Mouse (Mus musculus) B cell, adult 62 days (primary cell): Measurements from ENCODE around the gene 1700092M07Rik. TPM values are rescaled to one million over a fixed set of nuclear protein-coding genes. Genes with fewer than 3 reads are reported as not detected.

ENCODE experiments used
- total RNA-seq: library from RNA; stranded (reverse); gene quantifications from 4 replicates; pipeline ENCODE4 v1.2.4, GENCODE M21; 2023

The 1700092M07Rik gene
- total RNA-seq: 3.0 to 7.4 TPM (median 4.7 TPM) in 4 replicates

DNA sequence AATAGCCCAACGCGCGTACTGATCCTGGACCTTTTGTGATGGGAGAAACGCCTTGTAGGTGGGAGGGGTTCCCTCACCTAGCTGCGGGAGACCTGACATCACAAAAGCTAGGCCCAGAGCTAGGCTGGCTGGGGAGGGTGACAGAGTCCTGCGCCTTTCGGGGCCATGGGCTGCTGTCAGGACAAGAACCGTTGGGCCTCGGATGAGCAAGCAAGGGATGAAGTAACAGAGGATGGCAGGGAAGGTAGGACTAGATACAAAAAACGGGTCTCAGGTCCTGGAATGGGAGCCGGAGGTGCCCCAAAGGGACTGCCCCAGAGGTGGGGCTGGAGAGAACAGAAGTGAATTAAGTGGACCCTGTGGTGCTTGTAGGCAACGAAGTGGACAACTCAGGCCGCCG is at the start of gene 1700092M07Rik:
Gene 1700092M07Rik, plus strand, starts transcription at position 116 of the 400 bp plus-strand sequence.

GRCm38 (mm10) chr19:8722907-8723573 is 17.5 kb upstream of the 1700092M07Rik start, which contains the start of gene Slc3a2:
Slc3a2 (minus strand) TSS chr19:8723369.

GRCm38 (mm10) chr19:8735389-8736159 is 4.9 kb upstream of the 1700092M07Rik start, which contains the start of gene Wdr74:
Wdr74 (plus strand) TSS chr19:8735827.

DNA sequence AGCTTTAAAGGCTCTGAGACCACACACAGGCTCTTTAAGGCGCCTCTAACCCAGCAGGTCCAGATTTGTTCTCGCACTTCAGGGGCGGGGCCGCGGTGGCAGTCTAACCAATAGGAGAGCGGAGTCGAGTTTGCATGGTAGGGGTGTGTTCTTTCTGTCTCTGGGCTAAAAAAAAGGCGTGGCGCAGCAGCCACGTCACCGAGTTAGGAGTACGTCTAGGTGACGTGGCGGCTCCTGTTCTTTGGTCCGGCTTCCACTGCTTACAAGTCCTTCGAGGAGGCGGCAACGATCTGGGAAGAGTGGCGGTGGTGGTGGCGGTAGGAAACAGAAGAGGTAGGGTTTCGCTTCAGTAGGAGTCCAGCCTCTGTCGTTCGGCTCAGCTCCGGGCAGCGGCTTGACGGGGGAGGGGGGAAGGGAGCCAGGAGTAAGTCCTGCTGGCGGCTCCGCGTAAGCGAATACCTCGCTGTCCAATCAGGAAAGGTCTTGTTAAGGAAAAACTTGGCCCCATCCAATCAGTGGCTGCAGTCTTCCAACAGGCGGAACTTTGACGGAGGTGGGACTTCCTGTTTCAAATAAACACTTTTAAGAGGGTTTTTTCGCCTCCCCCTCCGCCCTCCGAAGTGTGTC is 838 bp downstream of the 1700092M07Rik start, which contains the start of gene Stx5a:
Gene Stx5a, plus strand, starts transcription at position 171 of the 627 bp plus-strand sequence.

GRCm38 (mm10) chr19:8756635-8757387 is 16.3 kb downstream of the 1700092M07Rik start, which contains the start of gene Nxf1:
Nxf1 (plus strand) TSS chr19:8757073.

GRCm38 (mm10) chr19:8770567-8771270 is 30.2 kb downstream of the 1700092M07Rik start, which contains the start of gene Tmem223:
Tmem223 (plus strand) TSS chr19:8770996.

DNA sequence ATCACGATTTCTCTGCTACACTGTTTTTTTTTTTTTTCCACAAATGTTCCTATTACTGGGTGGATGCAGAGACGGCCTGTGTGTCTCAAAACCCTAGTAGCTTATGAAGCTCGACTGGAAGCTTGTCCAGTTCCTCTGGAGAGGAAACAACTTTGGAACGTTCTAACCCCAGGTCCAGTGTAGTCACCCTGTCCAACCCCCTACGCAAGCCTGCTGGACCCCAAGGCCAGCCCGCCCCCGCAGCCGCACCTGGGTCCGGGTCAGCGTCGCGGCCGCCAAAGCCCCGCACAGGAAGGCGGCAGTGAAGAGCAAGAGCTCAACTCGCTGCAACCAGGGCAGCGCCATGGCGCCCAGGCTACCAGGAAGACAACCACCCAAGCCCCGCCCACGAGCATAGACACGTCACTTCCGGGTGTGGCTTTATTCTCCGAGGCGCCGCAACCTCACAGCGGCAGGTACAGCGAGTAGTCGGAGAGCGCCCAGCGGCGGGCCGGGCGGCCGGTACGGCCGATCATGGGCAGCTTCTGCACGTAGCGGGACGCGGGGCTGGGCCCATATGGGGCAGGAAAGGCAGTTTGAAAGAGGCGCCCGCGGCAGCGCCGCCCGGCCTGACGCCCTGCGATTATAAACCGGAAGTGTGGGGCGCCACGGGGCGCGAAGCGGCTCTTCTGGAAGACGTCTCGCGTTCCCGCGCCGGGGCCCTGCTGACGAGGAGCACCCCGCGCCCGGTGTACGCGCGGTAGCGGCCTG is 33.7 kb downstream of the 1700092M07Rik start, which contains the start of gene Tmem179b:
Gene Tmem179b, minus strand, starts transcription at position 382 of the 750 bp plus-strand sequence.

GRCm38 (mm10) chr19:8786008-8786781 is 45.7 kb downstream of the 1700092M07Rik start, which contains the start of gene Taf6l:
Taf6l (minus strand) TSS chr19:8786417.

Other genes with a start within 250 kb of the 1700092M07Rik start
- gene Slc22a8, start 149.5 kb upstream of the 1700092M07Rik start, total RNA-seq: not detected in 4 replicates
- gene Slc22a6, start 122.7 kb upstream of the 1700092M07Rik start, total RNA-seq: not detected in 4 replicates
- gene Chrm1, start 76.9 kb upstream of the 1700092M07Rik start, total RNA-seq: not detected in 4 replicates
- gene Slc3a2, start 17.3 kb upstream of the 1700092M07Rik start, total RNA-seq: 230 to 247 TPM (median 235 TPM) in 4 replicates
- 62.8 to 83.7 TPM (median 79.5 TPM) in 4 replicates for gene Wdr74, start 4.9 kb upstream of the 1700092M07Rik start, total RNA-seq
- 237 to 245 TPM (median 241 TPM) in 4 replicates for gene Stx5a, start 695 bp downstream of the 1700092M07Rik start, total RNA-seq
- 377 to 393 TPM (median 389 TPM) in 4 replicates for gene Nxf1, start 16.4 kb downstream of the 1700092M07Rik start, total RNA-seq
- gene Tmem223, start 30.3 kb downstream of the 1700092M07Rik start, total RNA-seq: 26.2 to 31.3 TPM (median 28.9 TPM) in 4 replicates
- gene Tmem179b, start 33.7 kb downstream of the 1700092M07Rik start, total RNA-seq: 63.6 to 73.3 TPM (median 71.5 TPM) in 4 replicates
- gene Taf6l, start 45.7 kb downstream of the 1700092M07Rik start, total RNA-seq: 20.5 to 27.0 TPM (median 24.5 TPM) in 4 replicates
- gene Polr2g, start 57.9 kb downstream of the 1700092M07Rik start, total RNA-seq: 58.1 to 65.7 TPM (median 60.7 TPM) in 4 replicates
- gene Zbtb3, start 61.8 kb downstream of the 1700092M07Rik start, total RNA-seq: 1.3 to 2.0 TPM (median 1.6 TPM) in 4 replicates
- 28.9 to 33.7 TPM (median 30.1 TPM) in 4 replicates for gene Ttc9c, start 78.6 kb downstream of the 1700092M07Rik start, total RNA-seq
- 104 to 114 TPM (median 109 TPM) in 4 replicates for gene Hnrnpul2, start 79.3 kb downstream of the 1700092M07Rik start, total RNA-seq
- gene AC129217.1, start 89.1 kb downstream of the 1700092M07Rik start, total RNA-seq: 6.4 to 30.3 TPM (median 16.5 TPM) in 4 replicates
- gene Bscl2, start 96.7 kb downstream of the 1700092M07Rik start, total RNA-seq: 45.4 to 52.9 TPM (median 48.9 TPM) in 4 replicates
- not detected in 4 replicates for gene Gng3, start 98.5 kb downstream of the 1700092M07Rik start, total RNA-seq
- gene Lrrn4cl, start 110.0 kb downstream of the 1700092M07Rik start, total RNA-seq: 0.32 to 0.75 TPM (median 0.51 TPM) in 4 replicates
- gene Ubxn1, start 130.8 kb downstream of the 1700092M07Rik start, total RNA-seq: 133 to 143 TPM (median 140 TPM) in 4 replicates
- gene Uqcc3, start 140.2 kb downstream of the 1700092M07Rik start, total RNA-seq: 20.6 to 24.9 TPM (median 22.3 TPM) in 4 replicates
- gene Lbhd1, start 143.0 kb downstream of the 1700092M07Rik start, total RNA-seq: 5.1 to 16.0 TPM (median 14.2 TPM) in 4 replicates
- not detected in 4 replicates for gene Gm49403, start 143.2 kb downstream of the 1700092M07Rik start, total RNA-seq
- gene 1810009A15Rik, start 148.1 kb downstream of the 1700092M07Rik start, total RNA-seq: 32.7 to 40.6 TPM (median 37.3 TPM) in 4 replicates
- gene Gm49416, start 148.2 kb downstream of the 1700092M07Rik start, total RNA-seq: 4.7 to 5.0 TPM in 2 of 4 replicates, not detected in the others
- 17.6 to 20.4 TPM (median 19.8 TPM) in 4 replicates for gene Ints5, start 152.3 kb downstream of the 1700092M07Rik start, total RNA-seq
- gene Ganab, start 157.4 kb downstream of the 1700092M07Rik start, total RNA-seq: 148 to 156 TPM (median 152 TPM) in 4 replicates
- gene B3gat3, start 179.7 kb downstream of the 1700092M07Rik start, total RNA-seq: 62.7 to 65.2 TPM (median 64.4 TPM) in 4 replicates
- 4.1 to 5.4 TPM (median 5.0 TPM) in 4 replicates for gene Rom1, start 188.6 kb downstream of the 1700092M07Rik start, total RNA-seq
- 90.1 to 96.3 TPM (median 93.0 TPM) in 4 replicates for gene Eml3, start 188.8 kb downstream of the 1700092M07Rik start, total RNA-seq
- 193 to 211 TPM (median 196 TPM) in 4 replicates for gene Mta2, start 201.2 kb downstream of the 1700092M07Rik start, total RNA-seq
- 44.1 to 51.1 TPM (median 47.8 TPM) in 4 replicates for gene Tut1, start 213.1 kb downstream of the 1700092M07Rik start, total RNA-seq
- gene Eef1g, start 226.3 kb downstream of the 1700092M07Rik start, total RNA-seq: 481 to 522 TPM (median 501 TPM) in 4 replicates
- 135 to 153 TPM (median 149 TPM) in 4 replicates for gene Ahnak, start 248.6 kb downstream of the 1700092M07Rik start, total RNA-seq